Mouse (Mus musculus): ENCODE data around the gene Ust. TPM values are rescaled to one million over a fixed set of nuclear protein-coding genes. Genes with fewer than 3 reads are reported as not detected.
"Not testable (repeated sequence)": the region's sequence is repeated elsewhere in the genome, so short reads cannot be mapped to it uniquely, and the experiment has no call there.

Ust gene
- total and polyA plus RNA-seq, 3 experiments: not detected

DNA sequence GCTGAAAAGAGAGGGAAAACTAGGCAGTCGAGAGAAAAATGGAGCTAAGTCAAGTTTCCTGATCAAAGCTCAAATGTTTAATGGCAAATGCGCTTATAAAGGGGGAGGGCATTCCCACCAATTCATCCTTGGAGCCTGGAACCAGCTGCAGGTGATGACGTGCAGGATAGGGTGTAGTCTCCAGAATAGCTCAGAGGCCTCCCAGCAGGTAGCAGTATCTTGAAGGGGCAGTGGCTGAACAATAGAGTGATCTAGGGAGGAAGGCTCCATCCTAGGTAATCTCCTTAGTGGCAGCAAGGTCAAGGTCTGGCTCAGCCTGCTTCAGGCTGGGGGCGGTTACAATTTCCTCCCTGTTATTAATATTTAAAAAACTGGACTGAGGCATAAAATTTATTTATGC lies 33.0 kb upstream of the Ust start:
- H3K4me1 ChIP-seq (ENCODE audit: control insufficient read depth in 1 of 2, insufficient read depth in 2 of 2); DNase-seq (ENCODE audit: extremely low read depth); H3K36me3 ChIP-seq (replicated peaks in 1 of 2; ENCODE audit: control insufficient read depth in 1 of 2, insufficient read depth in 1 of 2, low read length in 1 of 2); H3K79me2 ChIP-seq (replicated peaks; ENCODE audit: control insufficient read depth, extremely low read depth, insufficient read depth, poor library complexity, severe bottlenecking); H3K4me2 ChIP-seq (ENCODE audit: insufficient read depth, low read depth, poor library complexity, severe bottlenecking); H3K9ac ChIP-seq (ENCODE audit: insufficient read depth, low read depth); H3K4me3 ChIP-seq (replicated peaks in 1 of 3; ENCODE audit: low read depth in 2 of 3, low read length in 2 of 3, poor library complexity in 1 of 3); H3K9me3 ChIP-seq (replicated peaks; ENCODE audit: low read length); H3K27me3 ChIP-seq (replicated peaks); H3K27ac ChIP-seq (ENCODE audit: insufficient read depth, low read depth); dilution Hi-C loops (cut with MboI; ENCODE audit: extremely low pct_ligation_motif_present, extremely low pct_unique_long_range_greater_than_20kb, low sequenced_read_pairs); in situ Hi-C loops (cut with MboI; ENCODE audit: low pct_ligation_motif_present, low pct_unique_long_range_greater_than_20kb, low sequenced_read_pairs): not testable (repeated sequence)

DNA sequence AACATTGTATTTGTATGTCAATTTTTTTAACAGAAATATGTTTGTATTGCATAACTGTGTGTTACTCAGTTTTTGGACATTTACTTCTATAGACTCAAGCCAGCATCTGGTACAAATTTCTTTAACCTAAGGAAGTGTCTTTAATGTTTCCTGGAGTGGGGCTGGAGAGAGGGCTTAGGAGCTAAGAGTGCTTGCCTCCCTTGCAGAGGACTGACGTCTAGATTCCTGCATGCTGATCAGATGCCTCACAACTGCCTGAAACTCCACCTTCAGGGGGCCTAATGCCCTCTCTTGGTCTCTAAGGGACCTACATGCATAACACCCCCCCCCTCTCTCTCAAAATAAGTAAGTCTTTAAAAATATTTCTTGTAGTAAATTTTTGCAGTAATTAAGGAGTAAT lies 22.9 kb upstream of the Ust start:
- Histone ChIP-seq H3K4me3 (replicated peaks in 1 of 3; ENCODE audit: low read depth in 2 of 3, low read length in 2 of 3, poor library complexity in 1 of 3) (no peak overlapping the region), H3K9ac (ENCODE audit: insufficient read depth, low read depth) (no peak overlapping the region), H3K79me2 (replicated peaks; ENCODE audit: control insufficient read depth, extremely low read depth, insufficient read depth, poor library complexity, severe bottlenecking) (no peaks in the 10 kb centered on the region), H3K36me3 (replicated peaks in 1 of 2; ENCODE audit: control insufficient read depth in 1 of 2, insufficient read depth in 1 of 2, low read length in 1 of 2) (no peaks in the 10 kb centered on the region), H3K9me3 (replicated peaks; ENCODE audit: low read length) (no peaks in the 10 kb centered on the region), H3K27ac (ENCODE audit: insufficient read depth, low read depth) (no peak overlapping the region), H3K27me3 (replicated peaks) (no peaks in the 10 kb centered on the region), H3K4me1 (ENCODE audit: control insufficient read depth in 1 of 2, insufficient read depth in 2 of 2) (peaks cover 6 to 13% of the 10 kb centered on the region in 2 experiments), H3K4me2 (ENCODE audit: insufficient read depth, low read depth, poor library complexity, severe bottlenecking) (no peak overlapping the region)
- dilution Hi-C loops (cut with MboI; ENCODE audit: extremely low pct_ligation_motif_present, extremely low pct_unique_long_range_greater_than_20kb, low sequenced_read_pairs): no loop called here
- DNase-seq (ENCODE audit: extremely low read depth): no peak
- in situ Hi-C loops (cut with MboI; ENCODE audit: low pct_ligation_motif_present, low pct_unique_long_range_greater_than_20kb, low sequenced_read_pairs): no loop called here
- TF ChIP-seq CHD1 (IDR thresholded peaks at IDR 0.05; ENCODE audit: low read depth, low read length) (no peak), SMC3 (IDR thresholded peaks at IDR 0.05; ENCODE audit: low read depth, low read length) (peak; percentile 14; the same call in 1 of the 2 replicates), TCF12 (IDR thresholded peaks at IDR 0.05; ENCODE audit: low read depth, low read length) (no peak), MAX (IDR thresholded peaks at IDR 0.05; ENCODE audit: low read length) (no peak), RAD21 (IDR thresholded peaks at IDR 0.05; ENCODE audit: low read depth, low read length) (peak; percentile 20), BHLHE40 (IDR thresholded peaks at IDR 0.05; ENCODE audit: low read depth, low read length) (no peak), MEF2A (IDR thresholded peaks at IDR 0.05; ENCODE audit: borderline replicate concordance, low read depth, low read length) (no peak), CTCF (conservative IDR thresholded peaks at IDR 0.05 in 1 of 2, IDR thresholded peaks at IDR 0.05 in 1 of 2; ENCODE audit: low read depth in 2 of 2, low read length in 2 of 2) (peak in 1 of 2 experiments; percentile 23; a peak in 1 of 4 replicates), POLR2AphosphoS2 (IDR thresholded peaks at IDR 0.05; ENCODE audit: low read depth, low read length) (no peak), EP300 (IDR thresholded peaks at IDR 0.05; ENCODE audit: low read length) (no peak), GABPA (IDR thresholded peaks at IDR 0.05; ENCODE audit: insufficient replicate concordance, low read depth, low read length) (no peak)

DNA sequence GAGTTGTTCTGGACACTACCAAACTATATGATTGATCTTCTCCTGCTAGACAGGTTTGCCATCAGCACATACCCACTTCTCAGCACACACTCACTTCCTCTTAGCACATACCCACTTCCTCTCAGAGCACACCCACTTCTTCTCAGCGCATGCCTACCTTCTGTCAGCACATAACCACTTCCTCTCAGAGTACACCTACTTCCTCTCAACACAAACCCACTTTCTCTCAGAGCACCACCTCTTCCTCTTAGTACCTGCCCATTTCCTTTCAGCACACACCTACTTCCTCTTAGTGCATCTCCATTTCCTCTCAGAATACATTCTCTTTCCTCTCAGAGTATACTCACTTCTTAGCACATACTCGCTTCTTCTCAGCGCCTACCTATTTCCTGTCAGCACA lies 16.8 kb upstream of the Ust start:
- Histone ChIP-seq H3K79me2 (replicated peaks; ENCODE audit: control insufficient read depth, extremely low read depth, insufficient read depth, poor library complexity, severe bottlenecking) (no peaks in the 10 kb centered on the region), H3K27me3 (replicated peaks) (no peaks in the 10 kb centered on the region), H3K4me3 (replicated peaks in 1 of 3; ENCODE audit: low read depth in 2 of 3, low read length in 2 of 3, poor library complexity in 1 of 3) (no peak overlapping the region), H3K4me1 (ENCODE audit: control insufficient read depth in 1 of 2, insufficient read depth in 2 of 2) (peaks cover 21 to 31% of the 10 kb centered on the region in 2 experiments), H3K4me2 (ENCODE audit: insufficient read depth, low read depth, poor library complexity, severe bottlenecking) (no peak overlapping the region), H3K36me3 (replicated peaks in 1 of 2; ENCODE audit: control insufficient read depth in 1 of 2, insufficient read depth in 1 of 2, low read length in 1 of 2) (no peaks in the 10 kb centered on the region), H3K9ac (ENCODE audit: insufficient read depth, low read depth) (no peak overlapping the region), H3K9me3 (replicated peaks; ENCODE audit: low read length) (peaks cover 2% of the 10 kb centered on the region), H3K27ac (ENCODE audit: insufficient read depth, low read depth) (no peak overlapping the region)
- DNase-seq (ENCODE audit: extremely low read depth): no peak
- dilution Hi-C loops (cut with MboI; ENCODE audit: extremely low pct_ligation_motif_present, extremely low pct_unique_long_range_greater_than_20kb, low sequenced_read_pairs): no loop called here
- TF ChIP-seq HCFC1 (IDR thresholded peaks at IDR 0.05; ENCODE audit: low read depth, low read length) (no peak), TBP (conservative IDR thresholded peaks at IDR 0.05; ENCODE audit: low read depth, low read length) (no peak), TCF12 (IDR thresholded peaks at IDR 0.05; ENCODE audit: low read depth, low read length) (no peak), SIN3A (IDR thresholded peaks at IDR 0.05; ENCODE audit: low read length) (no peak), E2F4 (IDR thresholded peaks at IDR 0.05; ENCODE audit: insufficient replicate concordance, low read depth, low read length) (no peak), POLR2AphosphoS2 (IDR thresholded peaks at IDR 0.05; ENCODE audit: low read depth, low read length) (no peak), RAD21 (IDR thresholded peaks at IDR 0.05; ENCODE audit: low read depth, low read length) (no peak), JUN (IDR thresholded peaks at IDR 0.05; ENCODE audit: insufficient read depth, low read depth, low read length) (no peak)
- in situ Hi-C loops (cut with MboI; ENCODE audit: low pct_ligation_motif_present, low pct_unique_long_range_greater_than_20kb, low sequenced_read_pairs): no loop called here

Data from CH12.LX (cell line).